Mouse (Mus musculus): Measurements from ENCODE around the gene Tnrc6c.
"Not testable (repeated sequence)": the region's sequence is repeated elsewhere in the genome, so short reads cannot be mapped to it uniquely, and the experiment has no call there.

The Tnrc6c gene

GRCm38 (mm10) chr11:117770407-117770806 lies 116.3 kb downstream of the Tnrc6c start:
- no peak for DNase-seq (ENCODE audit: low spot score)

GRCm38 (mm10) chr11:117772352-117772751 lies 118.3 kb downstream of the Tnrc6c start:
- DNase-seq (ENCODE audit: low spot score), result no peak

GRCm38 (mm10) chr11:117774925-117775324 lies 120.8 kb downstream of the Tnrc6c start:
- no peak for DNase-seq (ENCODE audit: low spot score)

GRCm38 (mm10) chr11:117775540-117775939 lies 121.5 kb downstream of the Tnrc6c start:
- DNase-seq (ENCODE audit: low spot score), result no peak

GRCm38 (mm10) chr11:117776085-117776792 lies 122.2 kb downstream of the Tnrc6c start:
- no peak for DNase-seq (ENCODE audit: low spot score)

GRCm38 (mm10) chr11:117777111-117777510 lies 123.0 kb downstream of the Tnrc6c start:
- DNase-seq (ENCODE audit: low spot score), result no peak

GRCm38 (mm10) chr11:117778031-117778430 lies 123.9 kb downstream of the Tnrc6c start:
- DNase-seq (ENCODE audit: low spot score), result no peak

GRCm38 (mm10) chr11:117778851-117779433 lies 124.9 kb downstream of the Tnrc6c start:
- peak; percentile 31 for DNase-seq (ENCODE audit: low spot score)

GRCm38 (mm10) chr11:117779434-117780198 lies 125.5 kb downstream of the Tnrc6c start:
- DNase-seq (ENCODE audit: low spot score), result peak; percentile 62

- no peak for DNase-seq (ENCODE audit: low spot score)
These were observed 126.1 kb downstream of the Tnrc6c start for GRCm38 (mm10) chr11:117780199-117780515.

GRCm38 (mm10) chr11:117780582-117781111 lies 126.6 kb downstream of the Tnrc6c start:
- DNase-seq (ENCODE audit: low spot score), result peak; percentile 77

GRCm38 (mm10) chr11:117781199-117781821 lies 127.2 kb downstream of the Tnrc6c start:
- DNase-seq (ENCODE audit: low spot score), result peak; percentile 65

GRCm38 (mm10) chr11:117781993-117782704 lies 128.1 kb downstream of the Tnrc6c start, which contains the start of the genes Tmc8 and Tmc6:
TSS of gene Tmc8 (plus strand) at chr11:117782076.
TSS of gene Tmc6 (minus strand) at chr11:117782198.
- DNase-seq (ENCODE audit: low spot score), result no peak

GRCm38 (mm10) chr11:117782705-117783034 lies 128.6 kb downstream of the Tnrc6c start:
- no peak for DNase-seq (ENCODE audit: low spot score)

- DNase-seq (ENCODE audit: low spot score), result peak; percentile 47
These were observed 129.0 kb downstream of the Tnrc6c start for GRCm38 (mm10) chr11:117783089-117783488.

- no peak for DNase-seq (ENCODE audit: low spot score)
These were observed 129.7 kb downstream of the Tnrc6c start for GRCm38 (mm10) chr11:117783683-117784309.

- peak; percentile 46 for DNase-seq (ENCODE audit: low spot score)
These were observed 132.2 kb downstream of the Tnrc6c start for GRCm38 (mm10) chr11:117786294-117786693.

- not testable (repeated sequence) for DNase-seq (ENCODE audit: low spot score)
These were observed 134.4 kb downstream of the Tnrc6c start for GRCm38 (mm10) chr11:117788481-117788880.

GRCm38 (mm10) chr11:117790286-117790685 lies 136.2 kb downstream of the Tnrc6c start:
- peak; percentile 74 for DNase-seq (ENCODE audit: low spot score)

GRCm38 (mm10) chr11:117790703-117791440 lies 136.8 kb downstream of the Tnrc6c start:
- peak; percentile 50 for DNase-seq (ENCODE audit: low spot score)

GRCm38 (mm10) chr11:117791441-117791761 lies 137.3 kb downstream of the Tnrc6c start:
- DNase-seq (ENCODE audit: low spot score), result no peak
